Mouse (Mus musculus) megakaryocyte, embryonic 14.5 days (primary cell): ENCODE data around the gene Olfr615. TPM values are rescaled to one million over a fixed set of nuclear protein-coding genes. Genes with fewer than 3 reads are reported as not detected.

Source experiments
- H3K27me3 ChIP-seq: replicated peaks from 2 replicates; pipeline ENCODE3; 2012; ENCODE audit warnings: inconsistent platforms
- H3K36me3 ChIP-seq: replicated peaks from 2 replicates; pipeline ENCODE3; 2012; ENCODE audit warnings: low read length, inconsistent platforms, mixed read lengths
- H3K4me1 ChIP-seq: 2 replicates; pipeline ENCODE4 v1.6.1; 2012; ENCODE audit warnings: inconsistent platforms
- H3K4me3 ChIP-seq: replicated peaks from 2 replicates; pipeline ENCODE3; 2012; ENCODE audit warnings: moderate library complexity, mild to moderate bottlenecking, inconsistent platforms
- H3K9me3 ChIP-seq: 2 replicates; pipeline ENCODE4 v1.6.1; 2012; ENCODE audit warnings: inconsistent platforms
- FLI1 ChIP-seq: IDR thresholded peaks from 2 replicates; pipeline ENCODE4 v1.6.1; 2012; ENCODE audit warnings: low read length, inconsistent platforms, mixed read lengths
- GATA1 ChIP-seq: IDR thresholded peaks from 3 replicates; pipeline ENCODE4 v1.6.1; 2012; ENCODE audit warnings: mixed read lengths, low read length, inconsistent platforms, borderline replicate concordance
- polyA plus RNA-seq: library from polyadenylated mRNA; stranded (reverse); fragments of >175 nt; gene quantifications from 2 replicates; pipeline ENCODE4 v1.2.3, GENCODE M21; 2012; ENCODE audit warnings: low replicate concordance; ENCODE audit not compliant: insufficient read depth

Olfr615 gene
- polyA plus RNA-seq, 1 experiment: not detected

GRCm38 (mm10) chr7:103612434-103612833, 56.6 kb downstream of the Olfr615 start, which contains the start of gene Olfr620:
Gene Olfr620, minus strand, starts transcription at chr7:103612534.
- H3K4me3 ChIP-seq: no peak within 1 kb of the TSS
- peaks cover 1% of the 10 kb centered on the region; the same call in 1 of the 2 replicates for H3K4me1 ChIP-seq
- no peaks in the 10 kb centered on the region for H3K27me3 ChIP-seq
- no peaks in the 10 kb centered on the region for H3K36me3 ChIP-seq
- TF ChIP-seq GATA1 (no peak), FLI1 (no peak)
- H3K9me3 ChIP-seq: no peaks in the 10 kb centered on the region

Other genes starting within 250 kb of the Olfr615 start
- gene Olfr597, start 239.8 kb upstream of the Olfr615 start, polyA plus RNA-seq: not detected in 2 replicates
- gene Olfr598, start 232.5 kb upstream of the Olfr615 start, polyA plus RNA-seq: not detected in 2 replicates
- not detected in 2 replicates for gene Olfr599, start 220.2 kb upstream of the Olfr615 start, polyA plus RNA-seq
- gene Olfr600, start 206.4 kb upstream of the Olfr615 start, polyA plus RNA-seq: 4.6 TPM in 1 of 2 replicates, not detected in the other
- gene Olfr601, start 193.4 kb upstream of the Olfr615 start, polyA plus RNA-seq: not detected in 2 replicates
- gene Olfr603, start 169.9 kb upstream of the Olfr615 start, polyA plus RNA-seq: not detected in 2 replicates
- gene Usp17lc, start 141.0 kb upstream of the Olfr615 start, polyA plus RNA-seq: not detected in 2 replicates
- gene Olfr605, start 110.6 kb upstream of the Olfr615 start, polyA plus RNA-seq: not detected in 2 replicates
- not detected in 2 replicates for gene Olfr606, start 107.0 kb upstream of the Olfr615 start, polyA plus RNA-seq
- gene Olfr607, start 91.9 kb upstream of the Olfr615 start, polyA plus RNA-seq: not detected in 2 replicates
- gene Olfr608, start 86.2 kb upstream of the Olfr615 start, polyA plus RNA-seq: not detected in 2 replicates
- gene Olfr609, start 58.0 kb upstream of the Olfr615 start, polyA plus RNA-seq: not detected in 2 replicates
- gene Olfr610, start 44.0 kb upstream of the Olfr615 start, polyA plus RNA-seq: not detected in 2 replicates
- not detected in 2 replicates for gene Olfr611, start 35.2 kb upstream of the Olfr615 start, polyA plus RNA-seq
- not detected in 2 replicates for gene Olfr612, start 13.4 kb upstream of the Olfr615 start, polyA plus RNA-seq
- gene Olfr613, start 8.0 kb upstream of the Olfr615 start, polyA plus RNA-seq: not detected in 2 replicates
- not detected in 2 replicates for gene Olfr616, start 13.1 kb downstream of the Olfr615 start, polyA plus RNA-seq
- gene Olfr617, start 17.0 kb downstream of the Olfr615 start, polyA plus RNA-seq: not detected in 2 replicates
- gene Olfr618, start 34.0 kb downstream of the Olfr615 start, polyA plus RNA-seq: not detected in 2 replicates
- not detected in 2 replicates for gene Olfr619, start 44.5 kb downstream of the Olfr615 start, polyA plus RNA-seq
- gene Olfr620, start 56.5 kb downstream of the Olfr615 start, polyA plus RNA-seq: not detected in 2 replicates
- not detected in 2 replicates for gene Olfr622, start 86.6 kb downstream of the Olfr615 start, polyA plus RNA-seq
- gene Olfr623, start 107.6 kb downstream of the Olfr615 start, polyA plus RNA-seq: 0.41 TPM in 1 of 2 replicates, not detected in the other
- gene Olfr624, start 115.1 kb downstream of the Olfr615 start, polyA plus RNA-seq: not detected in 2 replicates
- not detected in 2 replicates for gene Olfr625-ps1, start 126.6 kb downstream of the Olfr615 start, polyA plus RNA-seq
- not detected in 2 replicates for gene Olfr243, start 158.6 kb downstream of the Olfr615 start, polyA plus RNA-seq
- gene Olfr628, start 174.3 kb downstream of the Olfr615 start, polyA plus RNA-seq: not detected in 2 replicates
- not detected in 2 replicates for gene Olfr629, start 188.9 kb downstream of the Olfr615 start, polyA plus RNA-seq
- gene Olfr630, start 201.3 kb downstream of the Olfr615 start, polyA plus RNA-seq: not detected in 2 replicates
- gene Olfr69, start 215.5 kb downstream of the Olfr615 start, polyA plus RNA-seq: not detected in 2 replicates
- not detected in 2 replicates for gene Olfr68, start 223.6 kb downstream of the Olfr615 start, polyA plus RNA-seq
- gene Olfr67, start 235.7 kb downstream of the Olfr615 start, polyA plus RNA-seq: not detected in 2 replicates